Mouse (Mus musculus) olfactory bulb, adult 2 months (tissue): ENCODE data around the gene Kif21a. TPM values are rescaled to one million over a fixed set of nuclear protein-coding genes. Genes with fewer than 3 reads are reported as not detected.

ENCODE experiments used
- H3K27ac ChIP-seq: fragments of 200-500 bp; 2 replicates; pipeline ENCODE4 v1.5.1; 2012; ENCODE audit warnings: low read depth, low read length; ENCODE audit not compliant: insufficient read depth
- H3K4me1 ChIP-seq: fragments of 200-500 bp; 2 replicates; pipeline ENCODE4 v1.6.1; 2012; ENCODE audit warnings: low read length; ENCODE audit not compliant: control insufficient read depth, insufficient read depth
- H3K4me3 ChIP-seq: fragments of 200-500 bp; 2 replicates; pipeline ENCODE4 v1.5.1; 2012; ENCODE audit warnings: mild to moderate bottlenecking, low read depth, low read length, moderate library complexity; ENCODE audit not compliant: insufficient read depth
- CTCF ChIP-seq: fragments of 200-500 bp; IDR thresholded peaks from 2 replicates; pipeline ENCODE4 v1.5.1; 2012; ENCODE audit warnings: low read depth, mild to moderate bottlenecking, low read length, moderate library complexity; ENCODE audit not compliant: insufficient read depth
- POLR2A ChIP-seq: fragments of 200-500 bp; IDR thresholded peaks from 2 replicates; pipeline ENCODE4 v1.6.1; 2012; ENCODE audit warnings: mild to moderate bottlenecking, low read depth, low read length, moderate library complexity; ENCODE audit not compliant: insufficient read depth
- WGBS: fragments of 180-500 bp; shearing (Covaris S2); methylation state at CpG from one replicate; pipeline ENCODE4 v1.1.7; 2018; 5-methylcytosine and 5-hydroxymethylcytosine counted together
- polyA plus RNA-seq: library from polyadenylated mRNA; stranded (reverse); fragments of >200 nt; gene quantifications from 2 replicates; pipeline ENCODE4 v1.2.4, GENCODE M21; 2012; ENCODE audit warnings: low replicate concordance; ENCODE audit not compliant: missing spikeins, insufficient read depth, insufficient read length

Kif21a gene
- polyA plus RNA-seq, 1 experiment, result not detected

GRCm38 (mm10) chr15:91028962-91029361 lies 20.8 kb downstream of the Kif21a start:
- WGBS, result 70% methylated on average over 10 of the region's 10 CpGs
- Histone ChIP-seq H3K27ac (no peak overlapping the region), H3K4me3 (no peak overlapping the region), H3K4me1 (0 out of 2 replicates have a peak, but pooled peaks cover 2% of the 10 kb centered on the region)
- TF ChIP-seq POLR2A (no peak), CTCF (no peak)

DNA sequence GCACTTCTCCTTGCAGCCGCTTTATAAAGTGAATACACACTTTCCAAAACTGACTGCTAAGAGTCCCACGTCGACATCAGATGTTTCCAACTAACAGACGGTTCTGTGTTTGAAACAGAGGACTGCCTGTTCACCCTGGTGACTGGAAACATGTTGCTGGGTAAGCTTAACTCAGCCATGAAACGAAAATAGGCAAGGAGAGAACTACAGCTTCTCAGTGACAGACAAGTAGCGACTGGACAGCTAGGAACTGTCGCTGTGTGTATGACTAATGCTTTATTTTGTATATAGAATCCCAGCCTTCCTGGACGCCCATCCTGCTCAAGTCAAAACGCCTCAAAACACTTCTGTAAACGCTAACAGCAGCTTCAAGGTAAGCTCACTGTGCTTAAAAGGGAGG lies 21.3 kb downstream of the Kif21a start:
- 46% methylated on average over 10 of the region's 10 CpGs for WGBS
- H3K27ac ChIP-seq, result no peak overlapping the region
- no peak overlapping the region for H3K4me3 ChIP-seq
- TF ChIP-seq POLR2A, result no peak
- no peak for TF ChIP-seq CTCF
- H3K4me1 ChIP-seq, result 0 out of 2 replicates have a peak, but pooled peaks cover 2% of the 10 kb centered on the region

DNA sequence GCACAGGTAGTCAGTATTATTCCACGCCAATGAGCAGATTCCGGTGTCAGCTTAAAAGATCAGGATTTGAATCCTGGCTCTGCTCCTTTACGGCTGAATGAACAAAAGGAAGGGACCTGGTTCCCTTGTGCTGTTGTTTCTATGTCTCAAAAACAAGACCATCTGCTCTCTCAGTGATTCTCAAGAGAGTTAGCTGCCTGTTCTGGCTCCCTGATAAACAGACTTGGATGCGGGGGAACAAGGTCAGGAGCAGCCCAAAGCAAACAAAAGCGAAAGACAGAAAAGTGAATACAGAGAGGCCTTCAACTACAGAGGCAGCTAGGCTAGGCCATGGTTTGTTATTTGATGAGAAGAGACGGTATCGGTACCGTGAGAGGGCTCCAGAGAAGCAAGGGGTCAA lies 27.5 kb downstream of the Kif21a start:
- TF ChIP-seq POLR2A, result no peak
- no peak for TF ChIP-seq CTCF
- 79% methylated on average over 8 of the region's 8 CpGs for whole genome bisulfite sequencing
- peaks cover 1% of the 10 kb centered on the region for H3K4me1 ChIP-seq
- no peak overlapping the region for H3K27ac ChIP-seq
- H3K4me3 ChIP-seq, result no peak overlapping the region

GRCm38 (mm10) chr15:91018861-91019187 lies 30.9 kb downstream of the Kif21a start:
- Histone ChIP-seq H3K4me1 (peaks cover 4% of the 10 kb centered on the region), H3K4me3 (no peak overlapping the region), H3K27ac (no peak overlapping the region)
- TF ChIP-seq POLR2A (no peak), CTCF (no peak)
- WGBS, result 57% methylated on average over 3 of the region's 3 CpGs

GRCm38 (mm10) chr15:91018161-91018860 lies 31.4 kb downstream of the Kif21a start:
- peaks cover 4% of the 10 kb centered on the region for H3K4me1 ChIP-seq
- H3K27ac ChIP-seq, result peak overlapping the region; percentile 46; the same call in 1 of the 2 replicates
- H3K4me3 ChIP-seq, result no peak overlapping the region
- WGBS, result 67% methylated on average over 9 of the region's 9 CpGs
- no peak for TF ChIP-seq POLR2A
- TF ChIP-seq CTCF, result no peak

- H3K4me1 ChIP-seq, result peaks cover 4% of the 10 kb centered on the region
- no peak overlapping the region for H3K4me3 ChIP-seq
- TF ChIP-seq CTCF (no peak), POLR2A (no peak)
- 48% methylated on average over 23 of the region's 23 CpGs for WGBS
- 0 out of 2 replicates have a peak overlapping the region, but pooled peaks have one; percentile 4 for H3K27ac ChIP-seq
Measured at GRCm38 (mm10) chr15:91017261-91018160, 32.2 kb downstream of the Kif21a start.

DNA sequence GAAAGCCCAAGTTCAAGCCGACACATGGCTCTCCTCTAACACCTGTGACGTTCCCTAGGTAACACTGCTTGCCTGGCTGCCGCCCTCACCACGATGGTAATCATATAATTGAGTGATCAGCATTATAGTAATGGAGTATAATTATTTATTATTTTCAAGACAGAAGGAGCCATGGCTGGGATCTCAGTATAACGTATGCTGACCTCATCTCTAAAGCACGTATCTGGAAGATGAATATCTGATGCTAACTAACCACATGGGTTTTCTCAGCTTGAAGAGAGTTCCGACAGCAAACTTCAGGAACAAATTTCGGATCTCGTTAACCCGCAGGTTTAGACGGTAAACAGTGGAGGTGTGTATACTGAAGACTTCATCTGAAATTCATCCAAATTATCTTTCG lies 33.4 kb downstream of the Kif21a start:
- Histone ChIP-seq H3K4me1 (peaks cover 4% of the 10 kb centered on the region), H3K4me3 (no peak overlapping the region), H3K27ac (no peak overlapping the region)
- TF ChIP-seq CTCF (no peak), POLR2A (no peak)
- WGBS, result 78% methylated on average over 12 of the region's 12 CpGs

DNA sequence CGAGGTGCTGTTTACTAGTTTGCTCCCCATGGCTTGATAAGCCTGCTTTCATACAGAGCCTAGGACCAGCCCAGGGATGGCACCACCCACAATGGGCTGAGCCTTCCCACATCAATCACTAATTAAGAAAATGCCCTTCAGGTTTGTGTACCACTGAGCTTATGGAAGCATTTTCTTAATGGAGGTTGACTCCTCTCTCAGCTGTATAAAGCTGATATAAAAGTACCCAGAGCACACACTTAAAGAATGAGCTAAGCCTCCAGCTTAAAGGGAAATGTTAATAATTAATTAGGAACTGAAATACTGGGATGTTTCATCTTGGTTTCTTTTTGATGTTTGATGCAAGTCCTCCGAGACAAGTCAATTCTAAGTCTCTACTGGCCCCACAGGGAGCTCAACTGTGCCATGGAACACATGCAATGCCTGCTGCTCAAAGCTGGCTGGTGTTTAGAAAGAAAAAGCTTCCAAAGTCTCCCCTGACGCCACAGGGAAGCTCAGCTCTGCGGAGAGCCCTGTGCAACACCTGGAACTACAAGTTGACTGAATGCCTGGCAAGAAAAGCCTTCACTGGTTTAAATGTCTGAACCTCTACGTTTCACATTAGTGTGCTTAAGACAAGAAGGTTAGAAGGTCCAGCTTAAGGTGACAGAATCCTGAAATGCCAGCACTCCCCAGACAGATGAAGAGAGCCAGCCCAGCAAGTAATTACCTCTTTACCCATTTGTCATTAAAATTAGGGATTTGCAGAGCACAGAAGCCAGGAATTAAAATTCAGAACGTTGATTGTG lies 36.8 kb downstream of the Kif21a start:
- peaks cover 4% of the 10 kb centered on the region for H3K4me1 ChIP-seq
- TF ChIP-seq POLR2A (no peak), CTCF (no peak)
- H3K27ac ChIP-seq, result no peak overlapping the region
- no peak overlapping the region for H3K4me3 ChIP-seq
- 48% methylated on average over 6 of the region's 6 CpGs for WGBS

GRCm38 (mm10) chr15:91010218-91010617 lies 39.5 kb downstream of the Kif21a start:
- TF ChIP-seq POLR2A (no peak), CTCF (no peak)
- Histone ChIP-seq H3K4me1 (no peaks in the 10 kb centered on the region), H3K27ac (no peak overlapping the region), H3K4me3 (no peak overlapping the region)
- WGBS, result 24% methylated on average over 4 of the region's 4 CpGs
